Mouse (Mus musculus) embryonic facial prominence, embryonic 10.5 days (tissue): Measurements from ENCODE around the gene Gm7247. TPM values are rescaled to one million over a fixed set of nuclear protein-coding genes. Genes with fewer than 3 reads are reported as not detected.
"Not testable (repeated sequence)": the region's sequence is repeated elsewhere in the genome, so short reads cannot be mapped to it uniquely, and the experiment has no call there.

ENCODE experiments used
- DNase-seq: peaks from one replicate; pipeline ENCODE4 v3.0.0-alpha.2; 2017; ENCODE audit warnings: low spot score
- H3K27ac ChIP-seq: fragments of 300-500 bp; sonication (generic); replicated peaks from 2 replicates; pipeline ENCODE4 v1.5.1; 2016; ENCODE audit warnings: mild to moderate bottlenecking
- H3K27me3 ChIP-seq: fragments of 300-500 bp; sonication (generic); replicated peaks from 2 replicates; pipeline ENCODE4 v1.6.1; 2016; ENCODE audit warnings: low read depth, mild to moderate bottlenecking; ENCODE audit not compliant: poor library complexity, severe bottlenecking
- H3K36me3 ChIP-seq: fragments of 300-500 bp; sonication (generic); replicated peaks from 2 replicates; pipeline ENCODE4 v1.6.1; 2016; ENCODE audit warnings: mild to moderate bottlenecking, moderate library complexity
- H3K4me1 ChIP-seq: fragments of 300-500 bp; sonication (generic); 2 replicates; pipeline ENCODE4 v1.6.1; 2016
- H3K4me3 ChIP-seq: fragments of 300-500 bp; sonication (generic); 2 replicates; pipeline ENCODE4 v1.5.1; 2016; ENCODE audit warnings: mild to moderate bottlenecking, moderate library complexity
- H3K9me3 ChIP-seq: fragments of 300-500 bp; sonication (generic); 2 replicates; pipeline ENCODE4 v1.6.1; 2016; ENCODE audit warnings: mild to moderate bottlenecking
- WGBS: fragments of 180-500 bp; shearing (Covaris S2); methylation state at CpG from one replicate; pipeline ENCODE4 v1.1.7; 2016; 5-methylcytosine and 5-hydroxymethylcytosine counted together
- polyA plus RNA-seq: library from polyadenylated mRNA; unstranded; fragments of >200 nt; fragmentation: Nextera tagmentation; extraction: Ambion mirVana; gene quantifications from 2 replicates; pipeline ENCODE4 v1.2.1, GENCODE M21; 2016

The Gm7247 gene
- polyA plus RNA-seq, 1 experiment from 2014 or later, result not detected

DNA sequence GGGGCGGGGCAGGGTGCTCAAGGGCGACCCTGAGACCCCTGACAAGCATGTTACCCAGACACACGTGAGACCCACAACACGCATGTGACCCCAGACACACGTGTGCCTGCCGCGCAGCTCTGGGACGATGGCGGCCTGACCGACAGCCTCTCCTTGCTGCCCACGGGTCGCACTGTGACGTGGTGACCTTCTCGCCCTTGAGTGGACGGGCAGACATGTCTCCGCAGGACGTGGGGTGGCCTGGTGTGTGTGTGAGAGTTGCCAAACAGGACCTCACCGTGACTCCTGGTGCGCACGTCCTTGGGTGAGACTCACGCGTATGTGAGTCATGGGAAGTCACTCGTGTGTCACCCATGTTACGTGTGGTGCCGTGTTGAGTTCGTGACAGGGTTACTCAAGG is 73.5 kb downstream of the Gm7247 start:
- no peaks in the 10 kb centered on the region for H3K27me3 ChIP-seq
- H3K4me3 ChIP-seq, result no peak overlapping the region
- DNase-seq, result no peak
- no peaks in the 10 kb centered on the region for H3K36me3 ChIP-seq
- peaks cover 26% of the 10 kb centered on the region for H3K9me3 ChIP-seq
- WGBS, result 96% methylated on average over 26 of the region's 26 CpGs
- H3K27ac ChIP-seq, result no peak overlapping the region
- no peaks in the 10 kb centered on the region for H3K4me1 ChIP-seq

DNA sequence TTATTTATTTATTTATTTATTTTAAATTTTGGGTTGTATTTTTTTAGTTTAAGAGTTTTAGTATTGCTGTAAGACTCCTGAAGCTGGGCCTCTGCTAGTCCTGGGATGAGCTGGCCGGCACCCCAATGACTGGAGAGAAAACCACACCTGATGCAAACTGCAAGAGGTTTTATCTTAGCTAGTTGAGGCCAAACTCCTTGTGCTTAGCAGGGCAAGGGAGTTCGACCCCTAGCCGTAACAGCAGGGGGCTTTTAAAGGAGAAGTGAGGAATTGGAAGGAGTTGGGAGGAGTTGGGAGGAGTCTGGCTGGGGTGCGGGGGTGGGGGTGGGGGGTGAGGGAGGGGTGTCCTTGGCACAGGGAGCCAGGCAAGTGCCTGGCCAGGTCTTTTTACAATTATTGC is 77.4 kb downstream of the Gm7247 start:
- no peaks in the 10 kb centered on the region for H3K27me3 ChIP-seq
- 84% methylated on average over 4 of the region's 4 CpGs for WGBS

DNA sequence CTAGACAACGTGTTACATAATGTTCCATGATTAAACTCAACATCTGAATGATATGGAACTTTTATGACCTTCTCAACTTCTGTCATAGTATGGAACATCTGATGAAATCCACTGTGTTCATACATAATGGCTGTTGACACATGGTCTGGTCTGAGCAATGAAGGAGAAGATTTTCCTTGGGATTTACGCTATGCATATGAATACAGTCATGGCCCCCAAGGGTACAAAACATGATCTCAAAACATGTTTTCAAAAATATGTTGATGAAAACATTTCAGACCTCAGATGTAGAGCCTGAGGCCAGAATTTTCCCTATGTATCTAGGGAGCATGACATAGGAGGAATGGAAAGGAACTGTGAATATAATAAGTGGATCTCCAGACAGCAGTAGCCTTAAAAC is 90.0 kb downstream of the Gm7247 start, which contains the start of gene Vmn2r89:
TSS of gene Vmn2r89 (plus strand) at position 301 of the 400 bp plus-strand sequence.
- H3K27ac ChIP-seq, H3K36me3 ChIP-seq, H3K4me3 ChIP-seq, H3K27me3 ChIP-seq, H3K4me1 ChIP-seq, DNase-seq, H3K9me3 ChIP-seq: not testable (repeated sequence)
- WGBS, result 80% methylated on average over 2 of the region's 2 CpGs

More for the DNA sequence above, 77.4 kb downstream of the Gm7247 start:
- Histone ChIP-seq H3K36me3 (no peaks in the 10 kb centered on the region), H3K4me3 (no peak overlapping the region), H3K9me3 (peaks cover 26% of the 10 kb centered on the region), H3K4me1 (no peaks in the 10 kb centered on the region), H3K27ac (no peak overlapping the region)
- no peak for DNase-seq

DNA sequence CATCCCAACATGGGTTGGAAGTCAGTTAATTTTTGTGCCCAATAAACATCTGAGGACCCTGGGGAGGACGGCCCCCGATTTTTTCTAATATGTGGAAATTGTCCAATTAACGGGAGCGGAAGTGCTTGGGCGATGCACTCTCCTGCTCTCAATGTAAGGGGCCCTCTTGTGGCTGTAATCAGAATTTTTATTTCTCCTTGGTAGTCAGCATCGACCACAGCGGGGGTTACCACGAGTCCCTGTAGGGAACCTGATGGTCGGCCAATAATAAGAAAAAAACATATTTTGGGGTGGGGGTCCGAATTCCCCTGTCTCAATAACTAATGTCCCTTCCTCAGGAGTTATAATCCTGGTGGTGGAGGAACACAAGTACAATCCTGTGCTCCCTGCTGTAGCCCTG is 118.7 kb downstream of the Gm7247 start:
- not testable (repeated sequence) for DNase-seq, H3K4me1 ChIP-seq, H3K27ac ChIP-seq, H3K27me3 ChIP-seq, H3K9me3 ChIP-seq, H3K36me3 ChIP-seq, H3K4me3 ChIP-seq
- 89% methylated on average over 10 of the region's 10 CpGs for WGBS

DNA sequence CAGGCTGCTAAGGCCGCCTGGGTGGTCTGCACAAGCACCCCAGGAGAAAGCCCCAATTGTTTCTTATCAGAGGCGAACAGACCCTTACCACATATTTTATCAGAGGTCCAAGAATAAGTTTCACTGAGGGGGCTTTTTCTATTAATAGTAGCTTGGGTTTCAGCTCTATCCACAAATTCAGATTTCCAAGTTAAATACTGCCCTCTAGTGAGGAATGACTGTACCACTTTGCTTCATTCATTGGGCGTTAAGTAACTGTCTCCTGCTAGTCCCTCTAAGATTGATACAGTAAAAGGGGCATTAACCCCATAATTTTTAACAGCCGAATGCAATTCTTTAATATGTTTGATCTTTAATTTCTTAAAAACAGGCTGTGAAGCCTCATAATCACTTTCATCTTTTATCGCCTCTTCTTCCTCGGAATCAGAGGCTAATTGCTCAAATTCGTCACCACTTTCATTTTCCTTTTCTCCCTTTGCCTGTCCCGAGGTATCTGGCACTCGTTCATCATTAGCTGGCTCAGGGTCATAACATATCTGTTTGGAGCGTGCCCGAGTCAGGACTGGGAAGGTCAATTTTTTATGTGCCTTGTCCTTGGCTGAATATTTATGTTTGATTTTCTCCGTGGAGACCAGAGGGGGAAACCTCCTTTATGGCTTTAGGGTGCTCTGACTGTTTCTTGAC is 119.9 kb downstream of the Gm7247 start:
- DNase-seq, H3K4me1 ChIP-seq, H3K36me3 ChIP-seq, H3K27me3 ChIP-seq, H3K27ac ChIP-seq, H3K9me3 ChIP-seq, H3K4me3 ChIP-seq: not testable (repeated sequence)
- 89% methylated on average over 12 of the region's 12 CpGs for WGBS

DNA sequence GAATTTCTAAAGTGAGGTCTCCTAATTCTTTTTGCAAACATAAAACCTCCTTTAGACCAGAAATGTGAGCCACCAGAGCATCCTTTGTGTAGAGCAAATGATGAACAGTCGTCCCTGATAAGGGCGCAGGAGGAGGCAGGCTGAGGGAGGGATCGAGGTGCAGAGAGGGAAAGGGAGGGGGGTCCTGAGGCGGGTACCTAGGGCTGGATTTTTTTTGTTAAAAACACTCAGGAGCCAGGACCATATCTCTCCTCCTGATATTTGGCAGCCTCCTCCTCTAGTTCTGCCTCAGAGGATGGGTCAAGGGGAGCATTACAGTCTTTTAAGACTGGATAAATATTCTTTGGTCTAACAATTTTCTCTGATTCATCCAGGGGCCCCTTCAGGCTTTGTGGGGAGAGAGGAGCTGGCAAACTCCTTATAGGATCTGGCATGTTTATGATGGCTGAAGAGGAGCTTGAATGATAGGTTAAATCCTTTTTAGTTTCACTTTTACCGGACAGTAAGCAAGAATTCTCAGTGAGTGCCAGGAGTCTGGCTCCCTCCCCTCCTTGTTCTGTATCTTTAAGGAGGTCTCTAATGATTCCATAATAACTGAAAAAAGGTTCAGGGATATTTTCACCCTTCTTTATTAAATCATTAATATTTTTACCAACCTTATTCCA is 120.6 kb downstream of the Gm7247 start:
- 88% methylated on average over 5 of the region's 5 CpGs for WGBS
- Histone ChIP-seq H3K4me3 (no peak overlapping the region), H3K36me3 (no peaks in the 10 kb centered on the region), H3K9me3 (peaks cover 4% of the 10 kb centered on the region; the same call in 1 of the 2 replicates), H3K27me3 (no peaks in the 10 kb centered on the region), H3K27ac (no peak overlapping the region), H3K4me1 (no peaks in the 10 kb centered on the region)
- no peak for DNase-seq

DNA sequence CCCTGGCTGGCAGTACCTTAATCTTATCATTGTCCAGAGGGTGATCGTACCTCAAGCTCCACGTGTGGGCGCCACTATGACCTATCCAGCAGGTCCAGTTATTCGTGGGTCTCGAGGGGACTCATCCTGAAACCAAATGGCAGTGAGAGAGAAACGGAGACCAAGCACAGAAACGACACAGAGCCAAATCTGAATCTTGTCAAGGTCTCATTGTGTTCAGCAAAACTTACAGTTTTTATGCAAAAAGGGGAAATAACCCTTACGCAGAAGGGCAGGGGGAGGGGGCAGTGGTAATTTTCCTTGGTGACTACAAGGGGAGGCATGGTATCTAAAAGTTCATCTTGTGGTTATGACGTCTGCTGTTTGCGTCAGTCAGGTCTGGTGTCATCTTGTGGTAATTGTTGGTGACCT is 121.4 kb downstream of the Gm7247 start:
- H3K9me3 ChIP-seq, H3K27ac ChIP-seq, H3K4me1 ChIP-seq, H3K27me3 ChIP-seq, DNase-seq, H3K4me3 ChIP-seq, H3K36me3 ChIP-seq: not testable (repeated sequence)
- 74% methylated on average over 10 of the region's 10 CpGs for WGBS

DNA sequence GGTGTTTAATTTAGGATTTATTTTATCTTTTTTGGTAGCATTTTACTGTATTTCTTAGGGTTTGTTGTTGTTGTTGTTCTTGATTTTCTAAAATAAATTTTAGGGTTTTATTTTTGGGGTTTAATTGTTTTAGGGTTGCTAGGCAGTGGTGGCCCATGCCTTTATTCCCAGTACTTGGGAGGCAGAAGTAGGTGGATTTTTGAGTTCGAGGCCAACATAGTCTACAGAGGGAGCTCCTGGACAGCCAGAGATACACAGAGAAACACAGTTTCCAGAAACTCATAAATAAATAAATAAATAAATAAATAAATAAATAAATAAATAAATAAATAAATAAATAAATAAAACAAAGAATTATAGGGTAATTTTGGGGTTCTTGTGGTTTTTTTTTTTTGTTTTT is 122.1 kb downstream of the Gm7247 start:
- Histone ChIP-seq H3K27me3 (no peaks in the 10 kb centered on the region), H3K4me3 (no peak overlapping the region), H3K9me3 (peaks cover 4% of the 10 kb centered on the region; the same call in 1 of the 2 replicates), H3K27ac (no peak overlapping the region), H3K4me1 (no peaks in the 10 kb centered on the region), H3K36me3 (no peaks in the 10 kb centered on the region)
- WGBS, result 93% methylated on average over 1 of the region's 1 CpGs
- DNase-seq, result no peak

DNA sequence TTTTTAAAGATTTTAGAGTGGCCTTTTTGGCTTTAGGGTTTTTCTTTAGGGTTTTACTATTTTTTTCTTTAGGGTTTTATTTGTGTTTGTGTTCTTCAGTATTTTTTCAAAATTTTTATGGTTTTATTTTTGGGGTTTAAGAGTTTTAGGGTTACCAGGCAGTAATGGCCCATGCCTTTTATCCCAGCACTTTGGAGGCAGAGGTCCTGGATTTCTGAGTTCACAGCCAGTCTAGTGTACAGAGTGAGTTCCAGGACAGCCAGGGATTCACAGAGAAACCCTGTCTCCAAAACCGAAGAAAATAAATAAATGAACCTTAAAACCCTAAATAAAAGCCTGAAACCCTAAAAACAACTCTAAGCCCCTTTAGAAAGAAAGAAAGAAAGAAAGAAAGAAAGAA is 124.6 kb downstream of the Gm7247 start:
- Histone ChIP-seq H3K27me3 (no peaks in the 10 kb centered on the region), H3K4me1 (no peaks in the 10 kb centered on the region), H3K27ac (no peak overlapping the region), H3K4me3 (no peak overlapping the region), H3K36me3 (no peaks in the 10 kb centered on the region), H3K9me3 (no peaks in the 10 kb centered on the region)
- WGBS, result 67% methylated on average over 1 of the region's 1 CpGs
- DNase-seq, result no peak

DNA sequence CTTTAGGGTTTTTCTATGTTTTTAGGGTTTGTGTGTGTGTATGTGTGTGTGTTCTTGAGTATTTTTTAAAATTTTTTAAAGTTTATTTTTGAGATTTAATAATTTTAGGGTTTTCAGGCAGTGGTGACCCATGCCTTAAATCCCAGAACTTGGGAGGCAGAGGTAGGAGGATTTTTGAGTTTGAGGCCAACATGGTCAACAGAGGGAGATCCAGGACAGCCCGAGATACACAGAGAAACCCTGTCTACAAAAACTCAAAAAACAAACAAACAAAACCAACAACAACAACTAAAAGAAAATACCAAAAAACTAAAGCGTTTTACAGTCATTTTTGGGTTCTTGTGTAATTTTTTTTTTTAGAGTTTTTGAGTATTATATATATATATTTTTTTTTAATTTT is 134.2 kb downstream of the Gm7247 start:
- no peaks in the 10 kb centered on the region for H3K9me3 ChIP-seq
- 87% methylated on average over 2 of the region's 2 CpGs for WGBS
- DNase-seq, result no peak
- no peaks in the 10 kb centered on the region for H3K4me1 ChIP-seq
- no peak overlapping the region for H3K27ac ChIP-seq
- no peak overlapping the region for H3K4me3 ChIP-seq
- no peaks in the 10 kb centered on the region for H3K27me3 ChIP-seq
- H3K36me3 ChIP-seq, result no peaks in the 10 kb centered on the region

DNA sequence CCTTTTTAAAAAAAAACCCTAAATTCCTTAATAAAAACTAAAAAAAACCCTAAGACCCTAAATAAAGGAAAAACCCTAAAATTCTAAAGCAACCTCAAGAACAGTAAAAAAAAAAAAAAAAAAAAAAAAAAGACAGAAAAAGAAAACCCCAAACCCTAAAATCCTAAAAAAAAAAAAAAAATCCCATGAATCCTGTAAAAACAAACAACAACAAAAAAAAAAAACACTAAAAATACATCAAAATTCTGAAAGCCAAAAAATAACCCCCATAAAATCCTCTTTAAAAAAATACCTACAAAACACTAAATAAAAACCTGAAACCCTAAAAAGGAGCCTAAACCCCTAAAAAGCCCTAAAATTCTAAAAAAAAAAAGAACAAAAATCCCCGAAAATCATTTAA is 135.4 kb downstream of the Gm7247 start:
- 87% methylated on average over 1 of the region's 1 CpGs for WGBS
- H3K4me3 ChIP-seq, result no peak overlapping the region
- H3K27ac ChIP-seq, result no peak overlapping the region
- H3K36me3 ChIP-seq, result no peaks in the 10 kb centered on the region
- H3K4me1 ChIP-seq, result no peaks in the 10 kb centered on the region
- no peaks in the 10 kb centered on the region for H3K9me3 ChIP-seq
- DNase-seq, result no peak
- no peaks in the 10 kb centered on the region for H3K27me3 ChIP-seq

DNA sequence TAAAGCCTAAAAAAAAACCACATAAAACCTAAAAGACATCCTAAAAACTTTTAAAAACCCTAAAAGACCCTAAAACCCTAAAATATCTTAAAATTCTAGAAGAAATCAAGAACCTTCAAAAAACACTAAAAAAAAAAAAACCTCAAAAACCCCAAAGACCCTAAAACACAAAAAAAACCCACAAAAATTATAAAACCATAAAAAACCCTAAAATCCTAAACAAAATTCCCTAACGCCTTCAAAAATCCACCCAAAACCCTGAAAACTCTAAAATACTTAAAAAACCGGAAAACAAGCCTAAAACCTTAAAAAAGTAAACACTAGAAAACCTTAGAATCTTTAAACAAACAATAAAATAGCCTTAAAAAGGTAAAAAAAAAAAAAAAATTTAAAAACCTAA is 136.4 kb downstream of the Gm7247 start:
- Histone ChIP-seq H3K27me3 (no peaks in the 10 kb centered on the region), H3K4me3 (no peak overlapping the region), H3K27ac (no peak overlapping the region), H3K9me3 (no peaks in the 10 kb centered on the region), H3K36me3 (no peaks in the 10 kb centered on the region), H3K4me1 (no peaks in the 10 kb centered on the region)
- no peak for DNase-seq
- 91% methylated on average over 2 of the region's 2 CpGs for WGBS

DNA sequence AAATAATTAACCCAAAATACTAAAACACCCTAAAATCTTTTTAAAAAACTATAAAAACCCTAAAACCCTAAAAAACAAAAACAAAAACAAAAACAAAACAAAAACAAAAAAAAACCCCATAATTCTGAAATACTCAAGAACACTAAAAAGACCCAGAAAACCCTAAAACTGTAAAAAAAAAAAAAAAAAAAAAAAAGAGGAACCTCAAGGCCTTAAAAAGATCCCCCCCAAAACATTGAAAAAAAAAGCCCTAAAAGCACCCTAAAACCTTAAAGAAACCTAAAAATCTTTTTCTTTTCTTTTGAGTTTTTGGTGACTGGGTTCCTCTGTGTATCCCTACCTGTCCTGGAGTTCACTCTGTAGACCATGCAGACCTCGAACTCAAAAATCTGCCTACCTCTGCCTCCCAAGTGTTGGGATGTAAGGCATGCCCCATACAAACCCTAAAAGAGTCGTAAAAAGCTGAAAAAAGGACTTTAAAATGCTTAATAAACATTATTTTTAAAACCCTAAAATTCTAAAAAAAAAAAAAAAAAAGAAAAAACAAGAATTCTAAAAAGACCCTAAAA is 138.2 kb downstream of the Gm7247 start:
- WGBS, result 85% methylated on average over 2 of the region's 2 CpGs

More for the DNA sequence above, 138.2 kb downstream of the Gm7247 start:
- Histone ChIP-seq H3K9me3 (no peaks in the 10 kb centered on the region), H3K4me3 (no peak overlapping the region), H3K27me3 (no peaks in the 10 kb centered on the region), H3K27ac (no peak overlapping the region), H3K36me3 (no peaks in the 10 kb centered on the region), H3K4me1 (no peaks in the 10 kb centered on the region)
- DNase-seq, result no peak
